Mouse (Mus musculus): Measurements from ENCODE around the gene Gimap4.

GRCm38 (mm10) chr6:48664750-48665149 is 19.6 kb upstream of the Gimap4 start:
- TF ChIP-seq POLR2A (IDR thresholded peaks at IDR 0.05; ENCODE audit: control insufficient read depth, low read depth, low read length) (no peak), CTCF (IDR thresholded peaks at IDR 0.05; ENCODE audit: control insufficient read depth, insufficient read depth, insufficient replicate concordance, low read depth, low read length) (no peak)

Data from testis, adult 2 months (tissue).